Mouse (Mus musculus) C2C12 (cell line): ENCODE data around the gene Exosc5. TPM values are rescaled to one million over a fixed set of nuclear protein-coding genes. Genes with fewer than 3 reads are reported as not detected.

Experiments
- H3K27me3 ChIP-seq: one replicate; pipeline ENCODE4 v1.6.1; 2011; ENCODE audit not compliant: control insufficient read depth, insufficient read depth, insufficient read length
- H3K36me3 ChIP-seq: one replicate; pipeline ENCODE4 v1.6.1; 2011; ENCODE audit not compliant: control insufficient read depth, insufficient read depth
- H3K4me3 ChIP-seq: one replicate; pipeline ENCODE4 v1.5.1; 2011; ENCODE audit warnings: mild to moderate bottlenecking, control low read depth; ENCODE audit not compliant: poor library complexity, insufficient read depth, severe bottlenecking
- H3K79me2 ChIP-seq: one replicate; pipeline ENCODE4 v1.6.1; 2011; ENCODE audit not compliant: control insufficient read depth, insufficient read depth
- H3K79me3 ChIP-seq: one replicate; pipeline ENCODE4 v1.6.1; 2011; ENCODE audit warnings: low read depth, control low read depth
- H3ac ChIP-seq: one replicate; pipeline ENCODE3; 2011; ENCODE audit warnings: low read depth; ENCODE audit not compliant: control insufficient read depth, insufficient read length
- CEBPB ChIP-seq: IDR thresholded peaks from one replicate; pipeline ENCODE4 v1.6.1; 2011; ENCODE audit warnings: low read depth, mild to moderate bottlenecking, control low read depth, moderate library complexity
- CTCF ChIP-seq: IDR thresholded peaks from one replicate; pipeline ENCODE4 v1.5.1; 2011; ENCODE audit not compliant: control insufficient read depth, insufficient read depth, insufficient read length
- FOSL1 ChIP-seq: IDR thresholded peaks from one replicate; pipeline ENCODE4 v1.8.0; 2011; ENCODE audit warnings: mild to moderate bottlenecking, low read length; ENCODE audit not compliant: poor library complexity, insufficient read depth, severe bottlenecking
- MAX ChIP-seq: IDR thresholded peaks from one replicate; pipeline ENCODE4 v1.6.1; 2011; ENCODE audit warnings: mild to moderate bottlenecking, control low read depth
- MYOD1 ChIP-seq: IDR thresholded peaks from one replicate; pipeline ENCODE4 v1.6.1; 2011; ENCODE audit warnings: low read depth; ENCODE audit not compliant: control insufficient read depth, insufficient read length
- MYOG ChIP-seq: IDR thresholded peaks from one replicate; pipeline ENCODE4 v1.6.1; 2011; ENCODE audit not compliant: control insufficient read depth, insufficient read length; ENCODE audit errors: extremely low read depth
- USF1 ChIP-seq: IDR thresholded peaks from one replicate; pipeline ENCODE4 v1.6.1; 2011; ENCODE audit warnings: low read depth, mild to moderate bottlenecking, control low read depth, moderate library complexity
- polyA plus RNA-seq: library from polyadenylated mRNA; unstranded; fragments of >200 nt; fragmentation: generic; extraction: Trizol; gene quantifications from one replicate; pipeline ENCODE4 v1.2.1, GENCODE M21; 2012; ENCODE audit warnings: missing spikeins

Gene Exosc5
- polyA plus RNA-seq, 1 experiment: 53.2 TPM

DNA sequence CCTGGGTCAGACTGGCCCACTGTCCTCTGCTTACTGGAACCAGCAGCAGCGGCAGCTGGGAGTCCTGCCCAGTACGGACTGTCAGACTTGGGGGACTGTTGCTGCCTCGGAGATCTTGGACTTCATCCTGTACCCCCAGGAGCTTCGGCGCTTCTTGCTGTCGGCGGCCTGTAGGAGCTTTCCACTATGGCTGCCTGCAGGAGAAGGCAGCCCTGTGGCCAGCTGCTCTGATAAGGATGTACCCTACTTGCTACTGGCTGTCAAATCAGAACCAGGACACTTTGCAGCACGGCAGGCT, 30.7 kb upstream of the Exosc5 start:
- H3K79me3 ChIP-seq: no peaks in the 10 kb centered on the region
- H3K36me3 ChIP-seq: no peaks in the 10 kb centered on the region
- no peaks in the 10 kb centered on the region for H3K79me2 ChIP-seq
- no peaks in the 10 kb centered on the region for H3K27me3 ChIP-seq
- peak overlapping the region; percentile 28 for H3ac ChIP-seq
- TF ChIP-seq MAX: no peak
- TF ChIP-seq CEBPB: no peak
- no peak for TF ChIP-seq FOSL1
- no peak for TF ChIP-seq CTCF
- TF ChIP-seq MYOD1: no peak
- TF ChIP-seq USF1: no peak
- TF ChIP-seq MYOG: no peak
- H3K4me3 ChIP-seq: no peak overlapping the region

DNA sequence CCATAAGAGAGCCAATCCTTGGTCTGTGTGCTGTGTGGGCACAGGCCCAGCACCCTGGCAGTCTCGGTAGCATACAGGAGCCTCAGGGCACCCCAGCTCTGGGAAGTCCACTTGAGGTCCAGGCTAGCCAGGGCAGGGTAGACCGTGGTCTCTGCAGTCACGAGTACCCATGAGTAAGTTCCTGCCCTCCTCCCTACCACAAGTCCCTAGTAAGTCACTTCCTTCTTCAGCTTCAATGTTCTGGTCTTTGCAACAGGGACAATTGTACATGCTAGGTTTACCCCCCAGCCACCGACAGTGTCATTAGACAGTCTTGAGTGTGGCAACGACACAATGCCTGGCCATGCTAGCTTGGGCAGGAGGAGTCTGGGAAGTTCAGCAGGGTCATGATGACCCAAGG, 26.3 kb upstream of the Exosc5 start:
- no peaks in the 10 kb centered on the region for H3K27me3 ChIP-seq
- no peak overlapping the region for H3ac ChIP-seq
- H3K4me3 ChIP-seq: no peak overlapping the region
- no peaks in the 10 kb centered on the region for H3K79me2 ChIP-seq
- no peaks in the 10 kb centered on the region for H3K79me3 ChIP-seq
- TF ChIP-seq MYOD1: no peak
- TF ChIP-seq USF1: no peak
- TF ChIP-seq MAX: no peak
- H3K36me3 ChIP-seq: no peaks in the 10 kb centered on the region

DNA sequence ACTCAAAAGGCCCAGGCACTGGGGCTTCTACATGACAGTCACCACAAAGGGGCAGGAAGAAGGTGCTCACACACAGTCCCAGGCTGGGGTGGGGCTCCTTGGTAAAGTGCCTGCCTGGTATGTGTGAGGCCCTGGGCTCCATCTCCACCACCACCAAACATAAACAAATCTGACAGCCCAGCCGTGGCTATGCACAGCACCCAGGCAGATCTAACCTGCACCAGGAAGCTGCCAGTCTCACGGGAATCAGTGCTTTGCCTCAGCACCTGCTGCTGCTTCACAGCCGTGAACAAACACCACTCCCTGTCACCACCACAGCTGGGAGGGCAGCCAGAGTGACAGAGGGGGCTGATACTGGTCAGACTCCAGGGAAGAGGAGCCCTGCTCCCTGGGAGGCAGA, 22.6 kb upstream of the Exosc5 start:
- H3K36me3 ChIP-seq: no peaks in the 10 kb centered on the region
- H3K27me3 ChIP-seq: no peaks in the 10 kb centered on the region
- H3K79me2 ChIP-seq: no peaks in the 10 kb centered on the region
- no peaks in the 10 kb centered on the region for H3K79me3 ChIP-seq
- H3ac ChIP-seq: no peak overlapping the region
- no peak overlapping the region for H3K4me3 ChIP-seq
- TF ChIP-seq MAX (no peak), MYOD1 (peak; percentile 87)

DNA sequence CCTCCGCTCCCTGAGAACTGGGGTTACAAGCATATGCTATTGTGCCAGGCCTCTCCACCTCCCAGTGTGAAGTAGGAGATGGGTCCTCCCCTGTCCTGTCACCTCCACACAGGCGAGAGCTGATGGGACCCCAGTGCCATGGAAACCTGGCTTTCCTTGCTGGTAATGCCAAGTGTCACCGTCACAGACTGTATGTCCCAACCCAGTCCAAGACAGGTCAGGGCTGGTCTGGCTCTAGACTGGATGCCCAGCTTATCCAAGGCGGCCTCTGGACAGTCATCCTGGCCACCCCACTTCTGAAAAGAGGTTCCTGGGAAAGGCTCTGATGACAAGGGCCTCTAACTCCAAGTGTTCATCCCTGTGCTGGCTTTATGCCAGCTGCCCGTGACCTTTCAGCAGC, 21.9 kb upstream of the Exosc5 start:
- H3K79me2 ChIP-seq: no peaks in the 10 kb centered on the region
- H3K79me3 ChIP-seq: no peaks in the 10 kb centered on the region
- no peak overlapping the region for H3K4me3 ChIP-seq
- TF ChIP-seq USF1 (no peak), MAX (no peak), CTCF (no peak), CEBPB (no peak), FOSL1 (no peak), MYOD1 (no peak), MYOG (no peak)
- H3K27me3 ChIP-seq: no peaks in the 10 kb centered on the region
- H3ac ChIP-seq: no peak overlapping the region
- H3K36me3 ChIP-seq: no peaks in the 10 kb centered on the region

DNA sequence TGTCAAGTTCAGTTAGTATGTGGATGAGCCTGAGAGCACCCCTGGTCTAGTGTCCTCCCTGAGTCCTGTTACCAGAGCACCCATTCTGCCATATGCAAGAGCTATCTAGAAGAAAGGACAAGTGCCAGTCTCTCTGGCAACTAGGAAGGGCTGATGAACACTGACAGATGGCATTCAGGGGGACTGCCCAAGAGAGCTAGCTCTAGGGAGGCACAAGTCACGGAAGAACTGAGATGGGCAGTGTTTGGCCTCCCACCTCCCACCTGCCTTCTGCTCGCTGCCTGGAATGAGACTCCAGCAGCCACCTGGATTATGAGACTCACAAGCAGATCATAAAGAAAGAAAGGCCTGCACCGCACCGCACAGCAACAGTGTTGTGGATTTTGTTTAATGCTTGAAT, 19.2 kb upstream of the Exosc5 start:
- H3K27me3 ChIP-seq: no peaks in the 10 kb centered on the region

DNA sequence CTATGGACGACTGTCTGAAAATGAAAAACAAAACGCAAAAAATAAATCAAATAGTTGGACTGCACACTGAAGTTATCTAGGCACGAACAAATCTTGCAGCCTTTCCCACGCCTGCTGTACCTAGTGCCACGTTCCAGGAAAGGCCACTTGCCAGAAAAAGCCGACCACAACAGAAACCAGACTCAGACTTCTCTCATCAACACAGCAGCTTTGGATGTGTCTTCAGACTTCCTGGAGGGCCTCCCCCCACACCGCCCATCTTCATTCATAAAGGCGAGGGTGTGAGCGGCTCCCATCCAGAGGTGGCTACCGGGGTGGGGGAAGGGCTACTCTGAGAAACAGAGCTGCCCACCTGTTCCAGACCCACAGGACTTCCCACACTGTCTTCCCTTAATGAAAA, 14.8 kb upstream of the Exosc5 start:
- TF ChIP-seq USF1: no peak
- no peak for TF ChIP-seq MYOD1
- Histone ChIP-seq H3K79me3 (no peaks in the 10 kb centered on the region), H3K27me3 (no peaks in the 10 kb centered on the region), H3K79me2 (no peaks in the 10 kb centered on the region), H3K36me3 (no peaks in the 10 kb centered on the region), H3ac (no peak overlapping the region), H3K4me3 (no peak overlapping the region)

More for the DNA sequence above, 19.2 kb upstream of the Exosc5 start:
- Histone ChIP-seq H3K79me3 (no peaks in the 10 kb centered on the region), H3K36me3 (no peaks in the 10 kb centered on the region), H3K79me2 (no peaks in the 10 kb centered on the region), H3K4me3 (no peak overlapping the region), H3ac (no peak overlapping the region)
- TF ChIP-seq MAX (no peak), USF1 (no peak), MYOG (no peak), FOSL1 (no peak), MYOD1 (no peak), CTCF (no peak), CEBPB (no peak)

DNA sequence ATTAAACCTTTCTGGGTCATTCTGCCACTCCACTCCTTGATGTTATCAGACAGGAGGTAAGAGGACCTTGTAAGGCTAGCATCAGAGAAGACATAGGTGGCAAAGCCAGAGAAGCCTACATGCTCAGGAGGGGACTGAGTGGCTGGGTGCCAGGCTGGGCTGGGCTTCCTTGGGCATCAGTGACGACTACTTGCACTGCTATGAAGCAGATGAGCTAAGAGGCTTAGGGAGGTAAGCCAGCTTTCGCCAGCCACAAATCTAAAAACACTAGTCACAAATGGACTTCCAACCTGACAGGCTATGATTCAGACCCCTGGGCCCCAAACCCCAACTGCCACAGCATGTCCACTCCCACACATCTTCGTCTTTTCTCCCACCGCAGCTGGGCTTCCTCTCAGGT, 14.3 kb upstream of the Exosc5 start:
- H3K36me3 ChIP-seq: no peaks in the 10 kb centered on the region
- no peaks in the 10 kb centered on the region for H3K79me2 ChIP-seq
- H3K27me3 ChIP-seq: no peaks in the 10 kb centered on the region
- H3K4me3 ChIP-seq: no peak overlapping the region
- H3K79me3 ChIP-seq: no peaks in the 10 kb centered on the region
- TF ChIP-seq MYOG (no peak), USF1 (no peak), MYOD1 (no peak), CTCF (no peak)
- H3ac ChIP-seq: no peak overlapping the region
